Mouse (Mus musculus): ENCODE data around the gene Fbxo34.

- TF ChIP-seq GATA1 (IDR thresholded peaks at IDR 0.05; ENCODE audit: low read length): no peak
- TF ChIP-seq TAL1 (IDR thresholded peaks at IDR 0.05; ENCODE audit: low read length): no peak
Observed at GRCm38 (mm10) chr14:47438947-47439346, 11.3 kb upstream of the Fbxo34 start.

Measured in erythroblast, embryonic 14.5 days (primary cell).